Mouse (Mus musculus): Measurements from ENCODE around the gene Col11a1. TPM values are rescaled to one million over a fixed set of nuclear protein-coding genes. Genes with fewer than 3 reads are reported as not detected.
A peak's percentile ranks its signal among the peaks of the same experiment; 100 is the strongest.

Col11a1 gene
- polyA plus RNA-seq (2014; fragmentation: Nextera tagmentation; extraction: Ambion mirVana) = 19.8 and 22.3 TPM in 2 replicates

GRCm38 (mm10) chr3:114029971-114030635, at the start of gene Col11a1:
Gene Col11a1, plus strand, starts transcription at chr3:114030540.
- Histone ChIP-seq H3K36me3 (ENCODE audit: control insufficient read depth, insufficient read depth, low read length) (no peaks in the 10 kb centered on the region), H3K4me2 (replicated peaks; ENCODE audit: low read depth, low read length) (peak within 1 kb of the TSS; percentile 79), H3K27ac (ENCODE audit: low read length) (0 out of 2 replicates have a peak within 1 kb of the TSS, but pooled peaks have one; percentile 46), H3K9me3 (ENCODE audit: control insufficient read depth, low read depth, low read length) (no peaks in the 10 kb centered on the region), H3K27me3 (ENCODE audit: control insufficient read depth, insufficient read depth, low read length) (no peaks in the 10 kb centered on the region), H3K4me1 (ENCODE audit: control insufficient read depth, insufficient read depth, low read length) (0 out of 2 replicates have a peak, but pooled peaks cover 2% of the 10 kb centered on the region), H3K9ac (replicated peaks; ENCODE audit: low read depth, low read length) (peak within 1 kb of the TSS; percentile 7; the same call in 1 of the 2 replicates), H3K4me3 (ENCODE audit: low read depth, low read length) (peak within 1 kb of the TSS; percentile 47)
- peak; percentile 99 for ATAC-seq (ENCODE audit: insufficient number of reproducible peaks, insufficient read depth, low FRiP score, low read depth)
- under 1% methylated on average over 19 of the region's 19 CpGs for WGBS

- ATAC-seq (ENCODE audit: insufficient number of reproducible peaks, insufficient read depth, low FRiP score, low read depth) = no peak
These were observed 39.4 kb upstream of the Col11a1 start for GRCm38 (mm10) chr3:113990936-113991335.

GRCm38 (mm10) chr3:114030886-114031285, 546 bp downstream of the Col11a1 start:
- no peaks in the 10 kb centered on the region for H3K27me3 ChIP-seq (ENCODE audit: control insufficient read depth, insufficient read depth, low read length)
- peak overlapping the region; percentile 47 for H3K4me3 ChIP-seq (ENCODE audit: low read depth, low read length)
- 1% methylated on average over 9 of the region's 9 CpGs for WGBS
- no peak overlapping the region for H3K27ac ChIP-seq (ENCODE audit: low read length)
- H3K36me3 ChIP-seq (ENCODE audit: control insufficient read depth, insufficient read depth, low read length) = no peaks in the 10 kb centered on the region
- H3K9me3 ChIP-seq (ENCODE audit: control insufficient read depth, low read depth, low read length) = no peaks in the 10 kb centered on the region
- peak overlapping the region; percentile 79 for H3K4me2 ChIP-seq (replicated peaks; ENCODE audit: low read depth, low read length)
- H3K9ac ChIP-seq (replicated peaks; ENCODE audit: low read depth, low read length) = 0 out of 2 replicates have a peak overlapping the region, but pooled peaks have one; percentile 7
- no peak for ATAC-seq (ENCODE audit: insufficient number of reproducible peaks, insufficient read depth, low FRiP score, low read depth)
- 0 out of 2 replicates have a peak, but pooled peaks cover 2% of the 10 kb centered on the region for H3K4me1 ChIP-seq (ENCODE audit: control insufficient read depth, insufficient read depth, low read length)

More at GRCm38 (mm10) chr3:113990936-113991335, 39.4 kb upstream of the Col11a1 start:
- no peak overlapping the region for H3K4me2 ChIP-seq (replicated peaks; ENCODE audit: low read depth, low read length)
- 73% methylated on average over 6 of the region's 6 CpGs for WGBS
- no peaks in the 10 kb centered on the region for H3K36me3 ChIP-seq (ENCODE audit: control insufficient read depth, insufficient read depth, low read length)
- no peaks in the 10 kb centered on the region for H3K27me3 ChIP-seq (ENCODE audit: control insufficient read depth, insufficient read depth, low read length)
- no peaks in the 10 kb centered on the region for H3K9me3 ChIP-seq (ENCODE audit: control insufficient read depth, low read depth, low read length)
- H3K4me1 ChIP-seq (ENCODE audit: control insufficient read depth, insufficient read depth, low read length) = no peaks in the 10 kb centered on the region
- no peak overlapping the region for H3K9ac ChIP-seq (replicated peaks; ENCODE audit: low read depth, low read length)
- no peak overlapping the region for H3K4me3 ChIP-seq (ENCODE audit: low read depth, low read length)
- no peak overlapping the region for H3K27ac ChIP-seq (ENCODE audit: low read length)

GRCm38 (mm10) chr3:114031351-114032213, 1.2 kb downstream of the Col11a1 start:
- H3K4me1 ChIP-seq (ENCODE audit: control insufficient read depth, insufficient read depth, low read length) = 0 out of 2 replicates have a peak, but pooled peaks cover 2% of the 10 kb centered on the region
- no peak overlapping the region for H3K27ac ChIP-seq (ENCODE audit: low read length)
- peak overlapping the region; percentile 7; the same call in 1 of the 2 replicates for H3K9ac ChIP-seq (replicated peaks; ENCODE audit: low read depth, low read length)
- peak; percentile 66 for ATAC-seq (ENCODE audit: insufficient number of reproducible peaks, insufficient read depth, low FRiP score, low read depth)
- WGBS = under 1% methylated on average over 21 of the region's 21 CpGs
- peak overlapping the region; percentile 47 for H3K4me3 ChIP-seq (ENCODE audit: low read depth, low read length)
- H3K27me3 ChIP-seq (ENCODE audit: control insufficient read depth, insufficient read depth, low read length) = no peaks in the 10 kb centered on the region
- peak overlapping the region; percentile 79 for H3K4me2 ChIP-seq (replicated peaks; ENCODE audit: low read depth, low read length)
- no peaks in the 10 kb centered on the region for H3K9me3 ChIP-seq (ENCODE audit: control insufficient read depth, low read depth, low read length)
- H3K36me3 ChIP-seq (ENCODE audit: control insufficient read depth, insufficient read depth, low read length) = no peaks in the 10 kb centered on the region

GRCm38 (mm10) chr3:114032333-114032732, 2.0 kb downstream of the Col11a1 start:
- Histone ChIP-seq H3K27me3 (ENCODE audit: control insufficient read depth, insufficient read depth, low read length) (no peaks in the 10 kb centered on the region), H3K4me2 (replicated peaks; ENCODE audit: low read depth, low read length) (peak overlapping the region; percentile 79), H3K4me1 (ENCODE audit: control insufficient read depth, insufficient read depth, low read length) (0 out of 2 replicates have a peak, but pooled peaks cover 2% of the 10 kb centered on the region), H3K9ac (replicated peaks; ENCODE audit: low read depth, low read length) (peak overlapping the region; percentile 7; the same call in 1 of the 2 replicates), H3K27ac (ENCODE audit: low read length) (no peak overlapping the region), H3K4me3 (ENCODE audit: low read depth, low read length) (peak overlapping the region; percentile 47), H3K36me3 (ENCODE audit: control insufficient read depth, insufficient read depth, low read length) (no peaks in the 10 kb centered on the region), H3K9me3 (ENCODE audit: control insufficient read depth, low read depth, low read length) (no peaks in the 10 kb centered on the region)
- ATAC-seq (ENCODE audit: insufficient number of reproducible peaks, insufficient read depth, low FRiP score, low read depth) = no peak
- 11% methylated on average over 4 of the region's 4 CpGs for WGBS

- Histone ChIP-seq H3K4me2 (replicated peaks; ENCODE audit: low read depth, low read length) (no peak overlapping the region), H3K36me3 (ENCODE audit: control insufficient read depth, insufficient read depth, low read length) (no peaks in the 10 kb centered on the region), H3K4me1 (ENCODE audit: control insufficient read depth, insufficient read depth, low read length) (no peaks in the 10 kb centered on the region), H3K9me3 (ENCODE audit: control insufficient read depth, low read depth, low read length) (no peaks in the 10 kb centered on the region), H3K27ac (ENCODE audit: low read length) (no peak overlapping the region), H3K9ac (replicated peaks; ENCODE audit: low read depth, low read length) (no peak overlapping the region), H3K4me3 (ENCODE audit: low read depth, low read length) (no peak overlapping the region), H3K27me3 (ENCODE audit: control insufficient read depth, insufficient read depth, low read length) (no peaks in the 10 kb centered on the region)
- no peak for ATAC-seq (ENCODE audit: insufficient number of reproducible peaks, insufficient read depth, low FRiP score, low read depth)
These were observed 22.1 kb downstream of the Col11a1 start for GRCm38 (mm10) chr3:114052406-114052805.

GRCm38 (mm10) chr3:114053501-114053900, 23.2 kb downstream of the Col11a1 start:
- Histone ChIP-seq H3K4me3 (ENCODE audit: low read depth, low read length) (no peak overlapping the region), H3K4me2 (replicated peaks; ENCODE audit: low read depth, low read length) (no peak overlapping the region), H3K4me1 (ENCODE audit: control insufficient read depth, insufficient read depth, low read length) (no peaks in the 10 kb centered on the region), H3K9me3 (ENCODE audit: control insufficient read depth, low read depth, low read length) (no peaks in the 10 kb centered on the region), H3K27me3 (ENCODE audit: control insufficient read depth, insufficient read depth, low read length) (no peaks in the 10 kb centered on the region), H3K9ac (replicated peaks; ENCODE audit: low read depth, low read length) (no peak overlapping the region), H3K36me3 (ENCODE audit: control insufficient read depth, insufficient read depth, low read length) (no peaks in the 10 kb centered on the region), H3K27ac (ENCODE audit: low read length) (no peak overlapping the region)
- WGBS = 71% methylated on average over 3 of the region's 3 CpGs
- no peak for ATAC-seq (ENCODE audit: insufficient number of reproducible peaks, insufficient read depth, low FRiP score, low read depth)

GRCm38 (mm10) chr3:114065123-114065522, 34.8 kb downstream of the Col11a1 start:
- no peak overlapping the region for H3K4me3 ChIP-seq (ENCODE audit: low read depth, low read length)
- H3K9me3 ChIP-seq (ENCODE audit: control insufficient read depth, low read depth, low read length) = no peaks in the 10 kb centered on the region
- no peak overlapping the region for H3K9ac ChIP-seq (replicated peaks; ENCODE audit: low read depth, low read length)
- H3K27ac ChIP-seq (ENCODE audit: low read length) = no peak overlapping the region
- H3K36me3 ChIP-seq (ENCODE audit: control insufficient read depth, insufficient read depth, low read length) = no peaks in the 10 kb centered on the region; the same call in 1 of the 2 replicates
- ATAC-seq (ENCODE audit: insufficient number of reproducible peaks, insufficient read depth, low FRiP score, low read depth) = no peak
- H3K27me3 ChIP-seq (ENCODE audit: control insufficient read depth, insufficient read depth, low read length) = no peaks in the 10 kb centered on the region
- H3K4me1 ChIP-seq (ENCODE audit: control insufficient read depth, insufficient read depth, low read length) = no peaks in the 10 kb centered on the region
- H3K4me2 ChIP-seq (replicated peaks; ENCODE audit: low read depth, low read length) = no peak overlapping the region
- WGBS = 74% methylated on average over 4 of the region's 4 CpGs
